Mouse (Mus musculus) small intestine, adult 2 months (tissue): ENCODE results near the gene Pdpr.
A peak's percentile ranks its signal among the peaks of the same experiment; 100 is the strongest.
"Not testable (repeated sequence)": the region's sequence is repeated elsewhere in the genome, so short reads cannot be mapped to it uniquely, and the experiment has no call there.

Experiments used
- CTCF ChIP-seq: fragments of 200-500 bp; IDR thresholded peaks from 2 replicates; pipeline ENCODE4 v1.5.1; 2012; ENCODE audit warnings: low read depth, mild to moderate bottlenecking, control low read depth, inconsistent platforms, low read length, moderate library complexity, mixed read lengths; ENCODE audit not compliant: insufficient replicate concordance, insufficient read length; ENCODE audit errors: extremely low read depth
- POLR2A ChIP-seq: fragments of 200-500 bp; IDR thresholded peaks from 2 replicates; pipeline ENCODE4 v1.6.1; 2012; ENCODE audit warnings: low read depth, mild to moderate bottlenecking, control low read depth, inconsistent platforms, low read length, moderate library complexity

GRCm38 (mm10) chr8:111145460-111146012, 51.1 kb downstream of the Pdpr start:
- peak; percentile 26; the same call in 1 of the 2 replicates for TF ChIP-seq POLR2A
- not testable (repeated sequence) for TF ChIP-seq CTCF
